Mouse (Mus musculus) cerebellum, postnatal 10 days (tissue): Measurements from ENCODE around the gene Vsig10l.

Source experiments
- DNase-seq, 2 experiments: peaks; one replicate each; pipeline ENCODE4 v3.0.0; 2021; ENCODE audit warnings: mixed read lengths in 2 of 2

The Vsig10l gene

DNA sequence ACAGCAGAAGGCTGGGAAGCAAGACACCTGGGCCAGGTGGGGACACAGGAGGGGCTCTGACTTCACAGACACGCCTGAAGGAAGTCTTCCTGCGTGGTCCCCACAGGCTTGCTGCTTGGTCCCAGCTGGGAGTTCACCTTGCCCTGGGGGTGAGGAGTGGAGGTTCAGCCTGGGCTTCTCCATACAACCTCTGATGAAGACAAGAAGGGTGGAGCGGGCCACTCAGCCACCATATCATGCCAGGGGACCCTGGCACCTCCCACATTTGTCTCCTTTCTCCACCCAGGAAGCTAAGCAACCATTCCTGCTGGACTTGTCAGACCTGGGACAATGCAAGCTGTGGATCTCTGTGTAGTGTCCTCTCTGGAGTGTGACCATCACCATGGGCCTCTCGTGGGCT is at the start of gene Vsig10l:
Gene Vsig10l (plus strand): TSS at position 301 of the 400 bp plus-strand sequence.
- no peak for DNase-seq

DNA sequence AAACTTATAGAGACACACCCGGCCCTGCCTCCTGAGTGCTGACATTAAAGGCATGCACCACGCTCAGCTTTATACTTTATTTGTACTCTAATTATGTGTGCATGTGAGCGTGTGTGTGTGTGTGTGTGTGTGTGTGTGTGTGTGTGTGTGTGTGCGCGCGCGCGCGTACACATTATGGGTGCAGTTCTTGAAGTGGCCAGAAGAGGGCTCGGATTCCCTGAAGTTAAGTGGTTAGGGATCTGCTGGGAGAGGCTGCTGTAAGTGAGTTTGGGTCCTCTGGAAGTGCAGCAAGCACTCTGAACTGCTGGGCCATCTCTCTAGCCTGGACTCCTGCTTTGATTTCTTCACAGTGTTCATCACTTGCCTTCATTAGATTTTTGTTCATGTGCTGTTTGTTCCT is 45.7 kb upstream of the Vsig10l start:
- DNase-seq = peak in 1 of 2 experiments; percentile 18

DNA sequence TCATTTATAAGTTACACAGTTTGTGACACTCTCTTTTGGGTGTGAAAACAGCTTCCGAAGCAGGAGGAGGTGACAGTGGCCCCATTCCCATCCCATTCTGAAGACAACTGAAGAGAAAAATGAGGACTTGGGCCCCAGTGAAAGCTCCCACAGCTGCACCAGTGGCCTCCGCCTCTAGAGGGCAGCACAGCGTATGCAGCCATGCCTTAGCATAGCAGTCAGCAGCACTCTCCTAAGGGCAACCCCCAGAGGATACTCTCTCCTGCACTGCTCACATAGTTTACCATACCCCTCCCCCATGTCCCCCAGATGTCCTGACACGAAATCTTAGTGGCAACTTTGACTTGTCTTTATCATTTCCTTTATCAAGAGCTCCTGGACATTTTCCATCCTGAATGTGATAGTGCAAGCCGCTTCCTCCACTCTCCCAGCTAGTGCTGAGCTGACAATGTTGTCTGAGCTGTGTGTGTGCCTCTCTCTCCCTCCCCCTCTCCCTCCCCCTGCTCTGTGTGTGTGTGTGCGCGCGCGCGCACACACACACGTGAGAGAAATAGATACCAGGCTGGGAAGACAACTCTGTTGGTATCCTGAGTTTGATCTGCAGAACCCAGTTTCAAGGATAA is 39.8 kb upstream of the Vsig10l start:
- peak; percentile 89 to 92 for DNase-seq

DNA sequence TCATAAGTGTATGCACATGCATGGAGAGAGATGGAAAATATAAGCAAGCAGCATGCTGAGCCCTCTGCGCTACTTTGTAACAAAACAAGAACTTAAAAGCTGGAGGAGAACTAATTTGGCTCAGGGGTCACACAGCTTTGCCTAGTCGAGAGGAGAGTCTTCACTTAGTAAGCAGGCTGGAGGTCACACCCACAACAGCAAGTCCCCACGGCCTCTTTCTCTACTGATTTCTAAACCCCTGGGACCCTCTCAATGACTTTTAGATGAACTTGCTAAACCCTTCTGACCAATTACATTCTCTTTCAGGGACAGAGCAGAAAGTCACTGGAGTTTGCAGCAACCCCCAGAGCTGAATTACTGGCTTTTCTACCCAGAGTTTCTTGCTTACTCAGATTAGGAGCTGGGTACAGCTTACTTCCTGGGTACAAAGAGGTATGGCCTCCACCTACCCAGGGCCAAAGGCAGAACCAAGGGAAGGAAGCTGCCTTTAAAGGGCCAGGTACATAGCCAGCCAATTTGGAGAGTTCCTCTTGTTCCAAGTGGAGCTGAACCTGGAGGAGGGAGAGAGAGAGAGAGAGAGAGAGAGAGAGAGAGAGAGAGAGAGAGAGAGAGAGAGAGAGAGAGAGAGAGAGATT is 38.8 kb upstream of the Vsig10l start:
- DNase-seq = no peak

DNA sequence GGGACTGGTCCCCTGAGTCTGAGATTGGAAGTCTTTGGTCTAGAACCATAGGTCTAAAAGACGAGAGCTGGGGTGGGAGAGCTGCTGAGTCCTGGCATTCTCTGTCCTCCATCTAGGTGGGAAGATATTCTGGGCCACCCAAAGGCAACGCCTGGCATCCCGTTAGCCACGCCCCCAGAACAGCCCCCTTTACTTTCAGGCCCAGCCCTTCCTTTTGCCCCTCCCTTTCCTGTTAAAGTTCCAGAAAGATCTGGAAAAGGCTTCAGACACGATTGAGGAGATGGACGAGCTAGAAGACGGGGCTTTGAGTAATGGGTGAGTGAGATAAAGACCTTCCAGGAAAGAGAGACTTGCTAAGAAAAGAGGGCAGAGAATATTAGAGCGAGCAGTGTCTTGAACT is 35.5 kb upstream of the Vsig10l start, which contains the start of gene Lim2:
Gene Lim2 (plus strand): TSS at position 265 of the 400 bp plus-strand sequence.
- no peak for DNase-seq

DNA sequence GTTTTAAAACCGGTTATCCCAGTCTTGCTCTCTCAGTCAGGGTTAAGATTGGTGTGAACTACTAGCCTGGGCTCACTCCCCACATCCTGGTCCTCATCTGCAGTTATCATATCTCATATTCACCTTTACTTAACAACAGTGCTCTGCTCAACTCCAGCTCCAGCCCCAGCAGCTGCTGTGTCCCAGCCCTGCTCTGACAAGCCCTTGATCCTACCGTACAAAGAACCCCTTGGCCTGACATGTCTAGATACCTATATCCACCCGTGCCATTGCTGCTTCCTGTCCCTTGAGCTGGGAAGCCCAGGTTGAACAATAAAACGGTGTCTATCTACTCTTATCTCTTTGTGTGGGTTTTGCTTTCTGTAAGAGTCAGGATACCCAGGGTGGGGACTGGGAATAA is 33.5 kb upstream of the Vsig10l start:
- no peak for DNase-seq

DNA sequence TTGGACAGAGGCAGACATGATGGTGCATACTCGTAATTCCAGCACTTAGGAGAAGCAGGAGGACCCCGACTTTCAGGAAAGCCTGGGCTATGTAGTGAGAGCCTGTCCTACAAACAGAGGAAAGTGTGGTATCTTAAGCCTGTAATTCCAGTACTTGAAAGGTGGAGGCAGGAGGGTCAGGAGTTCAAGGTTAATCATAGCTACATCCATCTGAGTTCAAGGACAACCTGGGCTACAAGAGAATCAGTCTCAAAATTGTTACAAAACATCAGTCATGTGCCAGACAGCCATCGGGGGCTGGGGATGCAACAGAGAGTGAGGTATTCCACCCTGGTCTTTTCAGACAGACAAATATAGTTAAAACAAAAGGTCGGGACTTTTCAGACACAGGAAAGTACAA is 30.1 kb upstream of the Vsig10l start:
- DNase-seq = no peak

DNA sequence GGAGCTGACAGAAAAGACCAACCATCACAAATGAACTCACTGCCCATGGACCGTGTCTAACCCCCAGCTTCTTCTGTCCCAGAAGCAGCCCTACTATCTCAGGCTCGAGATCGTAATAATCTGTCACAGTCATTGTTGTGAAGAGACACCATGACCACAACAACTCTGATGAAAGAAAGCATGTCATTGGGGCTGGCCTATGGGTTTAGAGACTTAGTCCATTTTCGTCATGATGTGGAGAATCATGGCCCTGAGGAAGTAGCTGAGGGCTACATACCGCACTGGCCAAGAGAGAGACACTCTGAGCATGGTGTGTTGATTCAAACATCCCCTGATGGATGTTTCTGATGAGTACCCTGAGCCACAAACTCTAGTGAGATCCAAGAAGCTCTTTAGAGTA is 28.3 kb upstream of the Vsig10l start:
- no peak for DNase-seq

DNA sequence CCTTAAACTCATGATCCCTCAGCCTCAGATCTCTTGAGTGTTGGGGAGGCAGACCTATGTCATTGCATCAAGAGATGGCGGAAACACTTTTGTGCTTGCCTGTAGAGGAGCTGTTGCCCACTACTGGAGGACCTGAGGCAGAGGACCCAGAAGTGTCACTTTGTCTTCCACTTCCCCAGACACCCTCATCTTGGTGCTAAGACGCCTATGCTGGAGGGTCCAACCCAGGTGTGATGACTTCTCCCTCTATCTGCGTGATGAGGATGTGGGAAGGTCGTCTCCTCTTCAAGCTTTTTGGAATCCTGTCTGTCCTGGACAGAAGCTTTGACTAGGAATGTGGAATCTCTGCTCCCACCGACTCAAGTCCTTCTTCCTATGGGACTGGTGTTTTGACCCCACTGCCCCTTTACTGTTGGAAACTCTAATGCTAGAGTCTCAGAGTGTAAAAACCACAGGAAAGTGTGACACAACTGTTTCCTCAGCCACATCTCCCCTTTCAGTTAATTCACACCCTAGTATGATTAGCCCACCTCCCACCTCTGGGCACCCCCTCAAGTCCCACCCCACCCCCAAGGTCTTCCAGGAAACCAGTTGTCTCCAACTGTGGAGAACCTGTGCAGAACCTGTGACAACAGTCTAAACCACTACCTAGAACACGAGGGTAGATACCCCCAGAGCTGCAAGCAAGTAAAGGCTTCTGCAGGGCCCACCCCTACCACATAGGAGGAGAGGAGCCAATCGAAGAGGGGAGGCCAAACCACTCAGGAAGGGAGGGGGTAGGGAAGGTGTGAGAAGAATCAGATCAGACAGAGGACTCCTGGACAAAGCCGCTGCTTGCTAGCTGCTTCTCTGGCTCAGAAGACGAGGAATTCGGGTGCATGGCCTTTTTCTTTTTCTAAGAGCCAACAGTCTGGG is 26.4 kb upstream of the Vsig10l start, which contains the start of gene Nkg7:
Gene Nkg7 (plus strand): TSS at position 733 of the 915 bp plus-strand sequence.
- no peak for DNase-seq

DNA sequence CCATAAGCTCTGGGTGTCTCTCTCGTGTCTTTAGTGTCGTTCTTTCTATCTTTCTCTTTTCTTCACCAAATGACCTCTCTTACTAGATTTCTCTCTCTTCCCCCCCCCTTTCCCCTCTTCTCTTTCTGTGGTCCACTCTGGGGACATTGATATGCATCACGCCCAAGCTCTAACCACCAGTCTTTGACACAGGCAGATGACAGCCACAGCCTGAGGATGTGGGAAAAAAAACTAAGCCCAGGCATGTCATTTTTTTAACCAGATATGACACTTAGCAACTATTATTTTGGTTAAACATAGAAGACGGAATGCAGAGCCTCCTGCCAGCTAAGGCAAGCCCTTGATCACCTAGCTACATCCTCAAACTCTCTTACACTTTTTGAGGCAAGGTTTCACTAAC is 24.3 kb upstream of the Vsig10l start:
- DNase-seq = no peak

DNA sequence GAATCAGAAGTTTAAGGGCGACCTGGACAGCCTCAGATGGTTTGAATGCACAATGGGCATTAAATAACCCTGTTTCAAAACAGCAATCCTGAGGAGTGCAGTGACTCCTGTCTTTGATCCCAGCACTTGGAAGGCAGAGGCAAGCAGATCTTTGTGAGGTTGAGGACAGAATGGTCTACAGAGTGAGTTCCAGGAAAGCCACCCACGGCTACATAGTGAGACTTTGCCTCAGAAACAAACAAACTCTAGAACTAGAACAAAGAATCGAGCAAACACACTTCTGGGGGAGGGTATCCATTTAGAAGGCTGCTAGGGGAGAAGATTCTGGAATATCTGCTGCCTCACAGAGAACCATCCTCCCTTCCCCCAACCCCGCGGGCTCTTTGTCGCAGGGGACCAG is 22.5 kb upstream of the Vsig10l start, which contains the start of gene Cldnd2:
Gene Cldnd2 (plus strand): TSS at position 301 of the 400 bp plus-strand sequence.
- DNase-seq = no peak

DNA sequence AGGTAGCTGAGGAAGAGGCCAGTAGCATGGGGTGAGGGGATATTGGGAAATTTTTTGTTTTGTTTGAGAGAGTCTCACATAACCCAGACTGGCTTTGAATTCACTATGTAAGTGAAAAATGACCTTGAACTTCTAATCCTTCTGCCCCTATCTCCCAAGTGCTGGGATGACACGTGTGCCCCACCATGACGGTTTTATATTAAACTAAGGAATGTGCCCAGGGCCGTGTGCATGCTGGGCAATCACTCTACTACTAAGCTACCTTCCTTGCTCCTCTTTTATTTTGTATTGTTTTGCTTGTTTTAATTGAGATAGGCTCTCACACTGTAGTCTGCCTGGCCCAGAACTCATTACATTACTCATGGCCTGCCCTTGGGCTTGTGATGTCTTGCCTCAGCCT is 21.9 kb upstream of the Vsig10l start:
- DNase-seq = no peak

DNA sequence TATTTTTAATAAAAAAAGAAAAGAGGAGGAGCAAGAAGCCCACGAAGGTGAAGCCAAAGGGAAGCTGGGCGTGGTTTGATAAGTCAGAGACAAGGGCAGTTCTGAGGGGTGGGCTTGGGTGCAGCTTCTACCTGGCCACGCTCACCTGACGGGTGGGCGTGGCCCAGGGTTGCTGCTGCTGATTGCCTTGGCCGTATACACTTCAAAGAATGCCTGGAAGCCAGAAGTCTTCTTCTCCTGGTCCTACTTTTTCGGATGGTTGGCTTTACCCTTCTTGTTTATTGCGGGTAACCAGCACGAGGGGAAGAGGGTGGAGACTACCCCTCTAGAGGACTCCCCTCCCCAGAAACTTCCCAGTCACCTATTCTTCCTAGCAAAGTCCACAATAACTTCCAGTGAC is 20.3 kb upstream of the Vsig10l start:
- no peak for DNase-seq

DNA sequence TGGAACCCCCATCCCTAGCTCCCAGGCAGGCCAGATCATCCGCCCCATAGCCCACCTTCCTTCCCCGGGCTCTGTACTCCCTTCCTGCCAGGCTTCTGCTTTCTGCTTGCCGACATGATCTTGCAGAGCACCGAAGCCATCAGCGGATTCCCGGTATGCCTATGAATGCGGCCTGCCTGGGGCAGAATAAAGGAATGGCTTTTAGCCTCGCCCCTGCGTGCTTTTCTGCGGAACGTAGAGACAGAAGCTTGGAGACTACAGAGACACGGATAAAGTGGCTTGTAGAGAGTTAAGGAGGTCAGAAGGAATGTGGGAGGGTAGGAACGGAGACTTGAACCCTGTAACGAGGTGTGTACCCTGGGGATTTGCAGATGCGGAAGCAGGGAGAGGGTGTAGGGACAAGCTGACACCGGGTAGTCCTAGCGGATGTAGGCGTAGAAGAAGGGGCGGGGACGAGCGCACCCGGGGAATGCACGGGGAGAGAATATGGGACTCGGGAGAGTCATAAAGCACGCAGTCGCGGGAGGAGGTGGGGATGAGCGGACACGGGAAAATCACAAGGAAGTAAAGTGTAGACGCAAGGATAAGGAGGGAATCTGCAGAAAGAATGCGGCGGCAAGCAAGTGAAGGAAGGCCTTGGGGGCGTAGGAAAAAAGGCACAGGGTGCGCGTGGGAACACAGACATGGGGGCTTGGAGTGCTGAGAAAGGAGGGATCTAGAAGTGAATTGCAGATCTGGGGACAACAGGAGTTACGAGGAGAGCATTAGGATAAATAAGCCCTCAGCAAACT is 19.6 kb upstream of the Vsig10l start:
- DNase-seq = peak; percentile 63 to 69

DNA sequence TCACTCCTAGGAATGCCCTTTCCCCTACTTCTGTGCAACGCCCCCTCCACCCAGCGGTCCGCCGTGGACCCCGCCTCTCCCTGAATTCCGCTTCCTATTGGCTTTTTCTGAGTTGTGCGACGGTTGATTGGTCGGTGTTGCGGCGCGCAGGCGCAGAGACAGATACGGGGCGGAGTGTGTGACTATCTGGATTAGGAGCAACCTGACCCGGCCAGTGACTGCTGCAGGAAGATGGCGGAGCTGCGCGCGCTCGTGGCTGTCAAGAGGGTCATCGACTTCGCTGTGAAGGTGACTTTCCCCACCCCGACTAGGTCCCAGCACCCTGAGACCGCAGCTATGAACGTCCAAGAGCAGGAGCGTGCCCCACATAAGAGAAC is 19.0 kb upstream of the Vsig10l start, which contains the start of the genes Etfb and Gm45233:
Gene Etfb (plus strand): TSS at position 167 of the 377 bp plus-strand sequence.
Gene Gm45233 (plus strand): TSS at position 212 of the 377 bp plus-strand sequence.
- peak; percentile 92 to 96 for DNase-seq

DNA sequence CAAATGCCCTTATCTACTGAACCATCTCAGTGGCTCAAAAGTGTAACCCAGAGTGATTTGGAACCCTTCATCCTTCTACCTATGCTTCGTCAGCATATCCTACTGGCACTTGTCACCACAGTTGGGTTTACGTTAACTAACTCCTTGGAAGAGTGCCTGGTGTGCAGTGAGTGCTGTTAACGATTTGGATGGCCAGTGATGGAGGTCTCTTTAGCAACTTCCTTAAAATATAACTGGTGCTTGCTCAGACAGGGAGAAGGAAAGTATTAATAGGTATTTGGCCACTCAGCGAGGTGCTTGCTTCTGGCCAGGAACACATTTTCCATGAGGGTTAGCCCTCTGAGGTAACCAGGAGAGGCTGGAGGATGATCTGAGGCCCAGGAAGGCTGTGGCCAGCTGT is 15.2 kb upstream of the Vsig10l start:
- DNase-seq = no peak

DNA sequence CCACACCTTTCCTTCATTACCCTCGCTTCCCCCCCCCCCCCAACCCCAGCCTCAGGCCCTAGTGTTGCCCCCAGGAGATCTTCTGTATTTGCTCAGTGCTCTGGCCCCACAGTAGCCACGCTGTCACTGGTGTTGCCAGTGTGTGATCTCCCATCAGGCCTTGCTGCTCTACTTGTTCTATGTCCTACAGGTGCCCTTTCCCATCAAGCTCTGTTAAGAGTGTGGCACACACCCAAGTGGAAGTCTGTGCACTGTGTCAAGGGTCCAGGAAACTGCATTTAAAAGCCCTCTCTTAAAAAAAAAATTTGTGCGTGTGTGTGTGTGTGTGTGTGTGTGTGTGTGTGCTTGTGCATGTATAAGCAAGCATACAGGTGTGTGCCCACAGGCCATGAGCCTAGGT is 14.7 kb upstream of the Vsig10l start:
- no peak for DNase-seq

DNA sequence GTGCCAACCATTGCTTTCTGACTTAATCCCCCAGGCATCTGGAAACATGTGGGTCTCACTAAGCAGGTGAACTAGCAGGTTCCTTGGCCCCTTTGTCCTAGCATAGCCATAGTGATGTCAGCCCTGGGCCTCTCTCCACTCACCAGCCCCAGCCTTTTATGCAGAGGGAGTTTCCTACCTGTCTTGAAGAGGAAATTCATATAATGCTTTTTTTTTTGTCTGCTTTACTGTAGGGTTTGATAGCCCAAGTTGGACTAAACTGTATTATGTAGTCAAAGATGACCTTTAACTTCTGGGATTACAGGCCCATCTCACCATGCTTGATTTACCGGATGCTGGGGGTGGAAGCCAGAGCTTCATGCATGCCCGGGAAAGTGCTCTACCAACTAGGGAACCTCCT is 13.1 kb upstream of the Vsig10l start:
- no peak for DNase-seq

DNA sequence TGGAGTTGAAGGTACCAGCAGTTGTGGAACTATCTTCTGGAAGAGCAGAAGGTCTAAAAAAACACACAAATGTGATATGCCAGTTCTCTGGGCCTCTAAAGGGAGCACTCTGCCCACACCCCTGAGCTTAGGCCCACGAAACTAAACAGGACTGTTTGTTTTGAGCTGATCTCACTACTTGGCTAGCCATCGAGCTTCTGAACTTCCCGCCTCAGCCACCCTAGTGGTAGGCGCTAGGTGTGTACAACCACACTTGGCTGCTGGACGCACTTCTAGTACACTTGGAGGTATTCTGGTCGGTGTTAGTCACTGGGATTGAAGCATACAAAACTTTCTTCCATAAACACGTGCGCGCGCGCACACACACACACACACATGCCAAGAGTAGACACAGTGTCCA is 11.2 kb upstream of the Vsig10l start:
- no peak for DNase-seq

DNA sequence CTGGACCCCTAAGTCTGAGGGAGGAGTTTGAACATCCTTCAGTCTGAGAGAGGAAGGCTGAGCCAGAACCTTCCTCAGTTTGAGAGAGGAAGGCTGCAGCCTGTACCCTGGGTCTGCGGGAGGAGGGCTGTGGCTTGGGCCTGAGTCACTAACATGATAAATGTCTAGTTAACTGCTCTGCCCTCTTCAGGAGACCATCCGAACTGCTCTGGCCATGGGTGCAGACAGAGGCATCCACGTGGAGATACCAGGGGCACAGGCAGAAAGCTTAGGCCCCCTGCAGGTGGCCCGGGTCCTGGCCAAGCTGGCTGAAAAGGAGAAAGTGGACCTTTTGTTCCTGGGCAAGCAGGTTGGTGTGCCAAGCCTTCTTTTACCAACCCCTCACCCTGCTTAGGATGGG is 10.3 kb upstream of the Vsig10l start:
- peak in 1 of 2 experiments; percentile 26 for DNase-seq

DNA sequence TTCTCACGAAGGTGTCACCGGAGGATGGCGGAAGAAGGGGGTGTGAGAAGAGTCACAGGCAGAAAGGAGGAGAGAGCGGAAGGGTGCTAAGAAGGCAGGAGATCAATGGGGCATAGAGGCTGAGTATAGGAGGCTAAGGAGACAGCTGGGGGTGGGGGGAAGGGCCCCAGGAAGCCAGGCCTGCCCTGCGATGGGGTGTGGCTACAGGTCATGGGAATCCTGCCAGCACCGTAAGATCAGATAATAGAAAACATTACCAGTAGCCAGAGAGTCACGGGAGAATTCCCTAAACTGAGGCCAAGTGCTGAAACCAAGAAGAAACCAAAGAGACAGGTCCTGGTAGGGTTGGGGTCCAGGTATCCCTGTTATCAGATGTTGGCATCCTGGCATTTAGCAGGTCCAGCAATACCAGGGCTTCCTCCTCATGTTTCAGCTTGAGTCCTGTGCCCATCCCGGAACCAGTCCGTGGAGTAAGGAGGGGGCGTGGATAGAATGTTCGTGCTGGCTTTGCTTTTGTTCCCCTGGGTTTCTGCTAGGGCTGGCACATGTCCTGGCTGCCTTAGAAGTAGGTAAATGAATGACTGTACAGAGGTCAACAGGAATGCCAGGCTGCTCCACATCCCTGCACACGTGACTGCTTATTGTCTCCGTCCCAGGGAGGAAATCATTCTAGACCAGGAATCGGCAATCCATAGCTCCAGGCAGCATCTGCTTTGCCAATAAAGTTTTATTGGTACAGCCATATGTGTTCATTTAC is 9.2 kb upstream of the Vsig10l start:
- no peak for DNase-seq

DNA sequence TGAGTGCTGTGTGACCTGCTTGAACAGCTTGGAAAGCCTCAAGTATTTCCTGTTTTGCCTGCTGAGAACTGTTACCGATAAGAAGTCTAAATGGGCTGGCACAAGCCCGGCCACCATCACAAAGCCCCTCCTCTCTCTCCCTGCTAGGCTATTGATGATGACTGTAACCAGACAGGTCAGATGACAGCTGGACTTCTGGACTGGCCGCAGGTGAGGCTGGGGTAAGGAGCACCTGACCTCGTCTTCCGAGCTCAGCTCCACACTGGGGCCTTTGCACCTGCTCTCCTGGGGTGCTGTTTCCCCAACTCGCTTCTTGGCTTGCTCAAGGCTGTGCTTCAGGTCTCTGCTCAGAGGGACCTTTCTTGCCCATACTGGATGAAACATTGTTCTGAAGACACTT is 8.6 kb upstream of the Vsig10l start:
- no peak for DNase-seq
